Mouse (Mus musculus): Measurements from ENCODE around the gene Ralgapa2. TPM values are rescaled to one million over a fixed set of nuclear protein-coding genes. Genes with fewer than 3 reads are reported as not detected.

The Ralgapa2 gene
- polyA plus RNA-seq, 1 experiment from 2014 or later = 4.5 TPM

DNA sequence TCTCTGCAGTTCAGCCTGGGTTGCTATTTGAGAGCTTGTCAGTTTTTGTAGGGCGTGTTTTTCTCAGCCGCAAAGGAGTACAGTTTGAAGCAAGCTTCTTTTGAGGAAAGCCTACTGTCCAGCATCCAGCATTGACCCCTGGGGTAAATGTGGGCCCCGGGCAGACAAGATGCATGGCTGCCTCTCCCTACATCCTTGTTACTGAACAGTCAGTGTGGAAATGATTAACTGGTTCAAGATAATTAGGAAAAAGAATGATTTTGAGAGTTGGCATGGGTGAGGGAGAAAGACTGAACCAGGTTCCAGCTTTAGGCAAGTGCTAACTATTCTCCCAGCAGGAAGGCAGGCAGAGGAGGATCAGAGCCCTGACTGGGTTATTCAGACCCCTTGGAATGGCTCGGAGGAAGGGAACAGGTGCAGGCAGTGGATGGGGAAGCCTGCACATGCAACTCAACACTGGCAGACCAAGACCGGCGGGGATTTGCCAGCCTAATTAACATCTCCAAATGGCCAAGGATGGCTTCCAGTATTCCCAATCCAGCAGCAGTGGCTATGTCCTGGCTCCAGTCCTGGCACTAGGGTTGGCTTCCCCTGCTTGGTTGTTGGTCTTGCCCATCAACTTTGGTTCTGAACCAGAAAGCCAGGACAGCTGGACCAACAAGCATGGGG lies 261.8 kb downstream of the Ralgapa2 start:
- no peak for ATAC-seq (ENCODE audit: low read depth)
- Histone ChIP-seq H3K4me1 (ENCODE audit: control insufficient read depth, low read depth, low read length) (no peaks in the 10 kb centered on the region), H3K4me2 (ENCODE audit: low read depth, low read length) (no peak overlapping the region), H3K27me3 (ENCODE audit: control insufficient read depth, insufficient read depth, low read depth, low read length) (no peaks in the 10 kb centered on the region), H3K9me3 (replicated peaks; ENCODE audit: control insufficient read depth, low read length) (no peaks in the 10 kb centered on the region), H3K9ac (ENCODE audit: low read depth, low read length) (no peak overlapping the region), H3K27ac (ENCODE audit: low read length) (no peak overlapping the region), H3K4me3 (ENCODE audit: low read depth, low read length) (no peak overlapping the region), H3K36me3 (ENCODE audit: control insufficient read depth, insufficient read depth) (no peaks in the 10 kb centered on the region)
- 73% methylated on average over 6 of the region's 6 CpGs for WGBS (ENCODE audit: insufficient replicate concordance)

DNA sequence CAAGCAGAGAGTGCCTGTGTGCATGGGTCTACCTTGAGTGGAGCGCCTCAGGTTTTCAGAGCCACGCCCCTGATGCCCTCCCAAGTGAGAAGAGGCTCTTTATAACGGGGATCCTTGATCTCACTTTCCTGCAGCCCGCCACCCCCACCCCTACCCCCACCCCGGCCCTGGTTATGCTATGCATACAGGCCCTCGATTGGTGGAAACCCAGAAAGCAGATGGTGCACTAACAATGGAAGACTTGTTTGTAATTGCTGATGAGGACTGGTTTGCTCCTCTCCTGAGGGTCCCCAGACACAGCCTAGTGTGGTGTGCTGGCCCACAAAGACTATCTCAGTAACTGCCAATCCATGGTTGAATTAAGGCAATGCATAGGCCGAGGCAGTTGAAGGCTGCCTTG lies 263.1 kb downstream of the Ralgapa2 start:
- H3K4me3 ChIP-seq (ENCODE audit: low read depth, low read length) = no peak overlapping the region
- H3K4me2 ChIP-seq (ENCODE audit: low read depth, low read length) = no peak overlapping the region
- WGBS (ENCODE audit: insufficient replicate concordance) = 70% methylated on average over 7 of the region's 7 CpGs
- no peak overlapping the region for H3K9ac ChIP-seq (ENCODE audit: low read depth, low read length)
- no peak overlapping the region for H3K27ac ChIP-seq (ENCODE audit: low read length)
- H3K9me3 ChIP-seq (replicated peaks; ENCODE audit: control insufficient read depth, low read length) = no peaks in the 10 kb centered on the region
- ATAC-seq (ENCODE audit: low read depth) = no peak
- H3K4me1 ChIP-seq (ENCODE audit: control insufficient read depth, low read depth, low read length) = no peaks in the 10 kb centered on the region
- no peaks in the 10 kb centered on the region for H3K27me3 ChIP-seq (ENCODE audit: control insufficient read depth, insufficient read depth, low read depth, low read length)
- no peaks in the 10 kb centered on the region for H3K36me3 ChIP-seq (ENCODE audit: control insufficient read depth, insufficient read depth)

GRCm38 (mm10) chr2:146247576-146247975 lies 264.6 kb downstream of the Ralgapa2 start:
- Histone ChIP-seq H3K4me1 (ENCODE audit: control insufficient read depth, low read depth, low read length) (no peaks in the 10 kb centered on the region), H3K27me3 (ENCODE audit: control insufficient read depth, insufficient read depth, low read depth, low read length) (no peaks in the 10 kb centered on the region), H3K9me3 (replicated peaks; ENCODE audit: control insufficient read depth, low read length) (no peaks in the 10 kb centered on the region), H3K36me3 (ENCODE audit: control insufficient read depth, insufficient read depth) (no peaks in the 10 kb centered on the region), H3K4me2 (ENCODE audit: low read depth, low read length) (no peak overlapping the region), H3K9ac (ENCODE audit: low read depth, low read length) (no peak overlapping the region), H3K27ac (ENCODE audit: low read length) (no peak overlapping the region), H3K4me3 (ENCODE audit: low read depth, low read length) (no peak overlapping the region)
- ATAC-seq (ENCODE audit: low read depth) = peak; percentile 24; the same call in 1 of the 2 replicates
- WGBS (ENCODE audit: insufficient replicate concordance) = 45% methylated on average over 6 of the region's 6 CpGs

- Histone ChIP-seq H3K27ac (ENCODE audit: low read length) (no peak overlapping the region), H3K4me3 (ENCODE audit: low read depth, low read length) (no peak overlapping the region), H3K4me1 (ENCODE audit: control insufficient read depth, low read depth, low read length) (no peaks in the 10 kb centered on the region), H3K9ac (ENCODE audit: low read depth, low read length) (no peak overlapping the region), H3K27me3 (ENCODE audit: control insufficient read depth, insufficient read depth, low read depth, low read length) (no peaks in the 10 kb centered on the region), H3K4me2 (ENCODE audit: low read depth, low read length) (no peak overlapping the region), H3K36me3 (ENCODE audit: control insufficient read depth, insufficient read depth) (no peaks in the 10 kb centered on the region), H3K9me3 (replicated peaks; ENCODE audit: control insufficient read depth, low read length) (no peaks in the 10 kb centered on the region)
- 69% methylated on average over 4 of the region's 4 CpGs for WGBS (ENCODE audit: insufficient replicate concordance)
- ATAC-seq (ENCODE audit: low read depth) = no peak
Observed at GRCm38 (mm10) chr2:146246409-146247075, 265.6 kb downstream of the Ralgapa2 start.

DNA sequence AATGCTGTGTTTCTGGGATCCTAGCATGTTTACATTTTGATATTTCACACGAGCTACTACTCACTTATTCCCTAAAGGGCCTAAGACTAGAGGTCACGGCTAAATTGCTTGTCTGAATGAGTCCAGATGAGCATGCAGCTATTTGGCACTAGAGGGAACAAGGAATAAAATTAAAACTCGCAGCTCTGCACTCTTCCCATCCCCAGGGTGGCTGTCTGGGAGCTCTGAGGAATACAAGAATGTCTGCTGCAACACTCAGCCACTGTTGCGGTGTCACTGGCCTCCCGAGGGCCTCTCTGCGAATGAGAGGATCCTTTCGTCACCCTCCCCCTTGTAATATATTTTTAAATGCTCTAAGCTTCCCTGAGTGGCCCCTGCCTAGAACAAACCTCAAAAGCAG lies 266.7 kb downstream of the Ralgapa2 start:
- Histone ChIP-seq H3K4me2 (ENCODE audit: low read depth, low read length) (no peak overlapping the region), H3K9ac (ENCODE audit: low read depth, low read length) (no peak overlapping the region), H3K4me1 (ENCODE audit: control insufficient read depth, low read depth, low read length) (no peaks in the 10 kb centered on the region), H3K27ac (ENCODE audit: low read length) (no peak overlapping the region), H3K27me3 (ENCODE audit: control insufficient read depth, insufficient read depth, low read depth, low read length) (no peaks in the 10 kb centered on the region), H3K4me3 (ENCODE audit: low read depth, low read length) (no peak overlapping the region), H3K9me3 (replicated peaks; ENCODE audit: control insufficient read depth, low read length) (no peaks in the 10 kb centered on the region), H3K36me3 (ENCODE audit: control insufficient read depth, insufficient read depth) (no peaks in the 10 kb centered on the region)
- ATAC-seq (ENCODE audit: low read depth) = no peak
- 60% methylated on average over 7 of the region's 7 CpGs for WGBS (ENCODE audit: insufficient replicate concordance)

GRCm38 (mm10) chr2:146244049-146244448 lies 268.1 kb downstream of the Ralgapa2 start:
- Histone ChIP-seq H3K4me1 (ENCODE audit: control insufficient read depth, low read depth, low read length) (no peaks in the 10 kb centered on the region), H3K9ac (ENCODE audit: low read depth, low read length) (no peak overlapping the region), H3K27me3 (ENCODE audit: control insufficient read depth, insufficient read depth, low read depth, low read length) (no peaks in the 10 kb centered on the region), H3K36me3 (ENCODE audit: control insufficient read depth, insufficient read depth) (no peaks in the 10 kb centered on the region), H3K4me2 (ENCODE audit: low read depth, low read length) (no peak overlapping the region), H3K9me3 (replicated peaks; ENCODE audit: control insufficient read depth, low read length) (no peaks in the 10 kb centered on the region), H3K4me3 (ENCODE audit: low read depth, low read length) (no peak overlapping the region), H3K27ac (ENCODE audit: low read length) (no peak overlapping the region)
- no peak for ATAC-seq (ENCODE audit: low read depth)
- WGBS (ENCODE audit: insufficient replicate concordance) = 85% methylated on average over 2 of the region's 2 CpGs

GRCm38 (mm10) chr2:146239196-146239747 lies 272.9 kb downstream of the Ralgapa2 start:
- no peaks in the 10 kb centered on the region for H3K4me1 ChIP-seq (ENCODE audit: control insufficient read depth, low read depth, low read length)
- no peak for ATAC-seq (ENCODE audit: low read depth)
- no peaks in the 10 kb centered on the region for H3K36me3 ChIP-seq (ENCODE audit: control insufficient read depth, insufficient read depth)
- no peak overlapping the region for H3K4me3 ChIP-seq (ENCODE audit: low read depth, low read length)
- no peaks in the 10 kb centered on the region for H3K27me3 ChIP-seq (ENCODE audit: control insufficient read depth, insufficient read depth, low read depth, low read length)
- WGBS (ENCODE audit: insufficient replicate concordance) = 72% methylated on average over 4 of the region's 4 CpGs
- no peak overlapping the region for H3K9ac ChIP-seq (ENCODE audit: low read depth, low read length)
- no peak overlapping the region for H3K27ac ChIP-seq (ENCODE audit: low read length)
- no peak overlapping the region for H3K4me2 ChIP-seq (ENCODE audit: low read depth, low read length)
- no peaks in the 10 kb centered on the region for H3K9me3 ChIP-seq (replicated peaks; ENCODE audit: control insufficient read depth, low read length)

- H3K4me2 ChIP-seq (ENCODE audit: low read depth, low read length) = no peak overlapping the region
- H3K4me1 ChIP-seq (ENCODE audit: control insufficient read depth, low read depth, low read length) = no peaks in the 10 kb centered on the region
- H3K27me3 ChIP-seq (ENCODE audit: control insufficient read depth, insufficient read depth, low read depth, low read length) = peaks cover 14% of the 10 kb centered on the region
- 71% methylated on average over 2 of the region's 2 CpGs for WGBS (ENCODE audit: insufficient replicate concordance)
- no peak overlapping the region for H3K4me3 ChIP-seq (ENCODE audit: low read depth, low read length)
- H3K9me3 ChIP-seq (replicated peaks; ENCODE audit: control insufficient read depth, low read length) = no peaks in the 10 kb centered on the region
- no peak overlapping the region for H3K9ac ChIP-seq (ENCODE audit: low read depth, low read length)
- no peaks in the 10 kb centered on the region for H3K36me3 ChIP-seq (ENCODE audit: control insufficient read depth, insufficient read depth)
- ATAC-seq (ENCODE audit: low read depth) = no peak
- H3K27ac ChIP-seq (ENCODE audit: low read length) = no peak overlapping the region
Observed at GRCm38 (mm10) chr2:146231485-146231884, 280.7 kb downstream of the Ralgapa2 start.

DNA sequence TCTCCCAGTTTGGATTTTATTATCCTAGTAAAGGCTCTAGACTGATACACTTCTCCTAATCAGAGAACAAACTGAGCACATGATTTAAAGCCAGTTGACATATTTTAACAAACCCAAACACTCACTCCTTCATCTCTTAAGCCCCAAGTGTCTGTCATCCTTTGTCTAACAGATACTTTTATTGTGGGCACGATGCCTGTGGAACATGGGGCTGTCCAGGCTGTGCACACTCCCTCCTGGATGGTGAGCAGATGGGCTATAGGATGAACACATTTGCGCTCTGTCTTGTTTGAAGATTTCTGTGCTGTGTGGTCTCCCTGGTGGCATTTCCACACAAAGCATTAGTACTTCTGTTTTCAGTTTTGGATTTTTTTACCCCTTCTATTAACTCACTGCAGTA lies 283.7 kb downstream of the Ralgapa2 start:
- no peaks in the 10 kb centered on the region for H3K4me1 ChIP-seq (ENCODE audit: control insufficient read depth, low read depth, low read length)
- no peaks in the 10 kb centered on the region for H3K9me3 ChIP-seq (replicated peaks; ENCODE audit: control insufficient read depth, low read length)
- H3K27me3 ChIP-seq (ENCODE audit: control insufficient read depth, insufficient read depth, low read depth, low read length) = peaks cover 44% of the 10 kb centered on the region
- no peaks in the 10 kb centered on the region for H3K36me3 ChIP-seq (ENCODE audit: control insufficient read depth, insufficient read depth)
- 61% methylated on average over 2 of the region's 2 CpGs for WGBS (ENCODE audit: insufficient replicate concordance)
- no peak overlapping the region for H3K4me2 ChIP-seq (ENCODE audit: low read depth, low read length)
- no peak overlapping the region for H3K4me3 ChIP-seq (ENCODE audit: low read depth, low read length)
- H3K27ac ChIP-seq (ENCODE audit: low read length) = no peak overlapping the region
- no peak overlapping the region for H3K9ac ChIP-seq (ENCODE audit: low read depth, low read length)
- ATAC-seq (ENCODE audit: low read depth) = no peak
